Mouse (Mus musculus) neural tube, embryonic 12.5 days (tissue): ENCODE measurements at regions not wholly inside any gene's neighbourhood (a gene's known extent, or its start where the extent isn't known, plus 50 kb on each side); places are given as distances from the start of the nearest gene placed in this dataset.

ENCODE experiments used
- ATAC-seq: fragments of 200-750 bp; cut with Nextera tagmentation; 2 replicates; pipeline ENCODE4 v1.8.0; 2017; ENCODE audit warnings: low read depth, mild to moderate bottlenecking, moderate TSS enrichment, moderate library complexity; ENCODE audit not compliant: low FRiP score
- H3K27ac ChIP-seq: fragments of 300-500 bp; sonication (generic); 2 replicates; pipeline ENCODE4 v1.5.1; 2016
- H3K27me3 ChIP-seq: fragments of 300-500 bp; sonication (generic); replicated peaks from 2 replicates; pipeline ENCODE4 v1.6.1; 2016; ENCODE audit warnings: mild to moderate bottlenecking
- H3K36me3 ChIP-seq: fragments of 300-500 bp; sonication (generic); 2 replicates; pipeline ENCODE4 v1.6.1; 2016; ENCODE audit warnings: mild to moderate bottlenecking
- H3K4me1 ChIP-seq: fragments of 300-500 bp; sonication (generic); 2 replicates; pipeline ENCODE4 v1.6.1; 2016
- H3K4me2 ChIP-seq: fragments of 300-500 bp; sonication (generic); replicated peaks from 2 replicates; pipeline ENCODE4 v1.6.1; 2016; ENCODE audit warnings: mild to moderate bottlenecking
- H3K4me3 ChIP-seq: fragments of 300-500 bp; sonication (generic); 2 replicates; pipeline ENCODE4 v1.5.1; 2016
- H3K9ac ChIP-seq: fragments of 300-500 bp; sonication (generic); 2 replicates; pipeline ENCODE4 v1.6.1; 2016; ENCODE audit warnings: mild to moderate bottlenecking
- H3K9me3 ChIP-seq: fragments of 300-500 bp; sonication (generic); 2 replicates; pipeline ENCODE4 v1.6.1; 2016; ENCODE audit warnings: mild to moderate bottlenecking
- WGBS: fragments of 180-500 bp; shearing (Covaris S2); methylation state at CpG from one replicate; pipeline ENCODE4 v1.1.7; 2016; 5-methylcytosine and 5-hydroxymethylcytosine counted together

DNA sequence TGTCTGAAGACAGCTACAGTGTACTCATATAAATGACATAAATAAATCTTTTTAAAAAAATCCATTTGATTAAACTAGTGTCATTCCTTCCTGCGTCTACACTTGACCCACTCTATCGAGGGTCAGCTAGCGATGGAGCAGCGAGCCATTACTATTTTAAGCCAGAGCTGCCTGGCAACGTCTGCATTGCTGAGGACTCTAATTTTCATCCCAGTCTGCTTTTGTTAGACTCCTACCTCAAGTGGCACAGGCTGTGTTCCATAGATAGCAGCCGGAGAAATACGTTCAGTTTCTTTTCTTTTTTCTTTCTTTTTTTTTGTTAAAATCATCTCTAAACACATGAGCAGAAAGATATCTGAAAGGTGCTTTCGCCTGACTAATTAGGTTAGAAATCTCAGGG, 211.5 kb downstream of the Dusp6 start:
- 87% methylated on average over 8 of the region's 8 CpGs for WGBS

DNA sequence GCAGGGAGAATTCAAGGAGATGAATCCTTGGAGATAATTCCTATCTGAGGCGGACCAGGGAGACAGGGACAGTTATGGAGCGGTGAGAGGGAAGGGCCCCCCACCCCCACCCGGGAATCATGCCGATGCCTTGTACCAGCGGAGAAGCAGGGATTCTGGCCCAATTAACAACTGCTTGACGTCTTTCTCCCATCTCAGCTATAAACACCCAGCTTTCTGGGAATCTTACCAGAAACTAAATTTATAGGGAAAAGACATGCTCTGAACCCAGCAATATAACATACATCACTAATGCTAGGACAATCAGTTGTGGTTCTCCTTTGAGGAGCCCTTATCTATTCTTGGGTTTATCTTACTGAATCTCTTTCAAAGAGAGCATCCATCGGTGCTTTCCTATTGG, 213.2 kb downstream of the Dusp6 start:
- no peak overlapping the region for H3K4me2 ChIP-seq
- no peaks in the 10 kb centered on the region for H3K27me3 ChIP-seq
- WGBS = 92% methylated on average over 7 of the region's 7 CpGs
- H3K9me3 ChIP-seq = no peaks in the 10 kb centered on the region
- H3K36me3 ChIP-seq = no peaks in the 10 kb centered on the region
- no peak overlapping the region for H3K27ac ChIP-seq
- H3K9ac ChIP-seq = no peak overlapping the region
- no peak overlapping the region for H3K4me3 ChIP-seq
- H3K4me1 ChIP-seq = no peaks in the 10 kb centered on the region
- ATAC-seq = no peak

More for the DNA sequence above, 211.5 kb downstream of the Dusp6 start:
- H3K9ac ChIP-seq = no peak overlapping the region
- ATAC-seq = no peak
- H3K27me3 ChIP-seq = no peaks in the 10 kb centered on the region
- H3K4me1 ChIP-seq = no peaks in the 10 kb centered on the region
- no peak overlapping the region for H3K4me2 ChIP-seq
- H3K9me3 ChIP-seq = no peaks in the 10 kb centered on the region
- H3K4me3 ChIP-seq = no peak overlapping the region
- H3K27ac ChIP-seq = no peak overlapping the region
- H3K36me3 ChIP-seq = no peaks in the 10 kb centered on the region

DNA sequence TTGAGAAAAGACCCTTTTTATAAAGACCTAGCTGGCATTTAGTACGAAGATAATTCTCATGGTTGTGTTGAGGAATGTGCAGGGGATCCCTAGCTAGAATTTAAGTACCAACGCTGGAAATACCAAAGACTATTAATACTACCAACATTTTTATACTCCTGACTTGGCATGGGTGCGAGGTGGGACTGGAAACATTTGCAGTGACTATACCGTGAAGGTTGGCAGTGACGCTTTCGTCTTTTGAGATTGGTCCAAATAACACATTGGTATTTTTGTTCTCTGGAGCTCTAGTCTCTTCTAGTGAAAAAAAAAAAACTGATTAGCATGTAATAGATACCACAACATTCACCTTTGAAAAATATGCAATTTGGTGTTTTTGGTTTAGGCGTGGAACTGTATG, 213.7 kb downstream of the Dusp6 start:
- 92% methylated on average over 7 of the region's 7 CpGs for WGBS

DNA sequence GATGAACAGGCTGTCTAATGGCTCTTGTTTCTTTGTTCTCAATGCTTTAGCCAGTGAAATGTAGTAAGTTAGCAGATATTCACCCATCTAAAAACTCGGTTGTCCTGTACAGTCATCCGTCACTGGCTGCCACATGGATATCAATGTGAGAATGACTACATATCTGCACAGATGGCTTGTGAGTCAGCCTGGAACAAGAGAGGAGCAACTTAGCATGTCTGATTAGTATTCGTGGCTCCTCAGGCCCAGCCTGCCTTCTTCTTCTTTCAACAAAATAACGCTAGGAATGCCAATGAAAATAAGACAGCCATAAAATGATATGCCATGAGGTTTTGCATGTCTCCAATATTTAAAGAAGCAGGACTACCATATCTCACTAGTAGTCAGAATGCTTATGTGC, 217.5 kb downstream of the Dusp6 start:
- Histone ChIP-seq H3K36me3 (no peaks in the 10 kb centered on the region), H3K27me3 (no peaks in the 10 kb centered on the region), H3K4me3 (no peak overlapping the region), H3K9ac (no peak overlapping the region), H3K9me3 (no peaks in the 10 kb centered on the region), H3K4me2 (no peak overlapping the region), H3K4me1 (no peaks in the 10 kb centered on the region), H3K27ac (no peak overlapping the region)
- WGBS = 70% methylated on average over 4 of the region's 4 CpGs
- ATAC-seq = no peak

More for the DNA sequence above, 213.7 kb downstream of the Dusp6 start:
- no peak overlapping the region for H3K4me3 ChIP-seq
- no peaks in the 10 kb centered on the region for H3K9me3 ChIP-seq
- H3K4me2 ChIP-seq = no peak overlapping the region
- H3K9ac ChIP-seq = no peak overlapping the region
- no peak for ATAC-seq
- H3K27ac ChIP-seq = no peak overlapping the region
- no peaks in the 10 kb centered on the region for H3K27me3 ChIP-seq
- H3K36me3 ChIP-seq = no peaks in the 10 kb centered on the region
- no peaks in the 10 kb centered on the region for H3K4me1 ChIP-seq

DNA sequence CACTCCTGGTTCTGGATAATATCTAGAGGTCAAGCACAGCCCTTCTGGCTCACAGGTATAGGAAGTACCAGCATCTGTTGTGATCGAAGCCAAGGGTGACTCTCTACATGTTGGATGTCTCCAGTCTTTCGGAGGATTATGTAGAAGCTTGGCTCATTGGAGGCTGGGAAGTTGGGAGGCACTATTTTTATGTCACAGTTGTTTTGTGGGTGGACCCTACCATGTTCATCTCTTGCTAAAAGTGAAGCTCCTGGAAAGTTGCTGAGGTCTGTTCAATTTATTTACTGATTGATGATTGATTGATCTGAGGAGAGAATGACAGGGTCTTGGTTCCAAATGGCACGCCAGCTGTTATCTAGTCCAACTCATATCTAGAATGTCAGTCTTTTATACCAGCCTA, 219.0 kb downstream of the Dusp6 start:
- no peak overlapping the region for H3K9ac ChIP-seq
- no peaks in the 10 kb centered on the region for H3K36me3 ChIP-seq
- H3K27me3 ChIP-seq = no peaks in the 10 kb centered on the region
- 96% methylated on average over 3 of the region's 3 CpGs for WGBS
- no peak overlapping the region for H3K27ac ChIP-seq
- no peak for ATAC-seq
- no peak overlapping the region for H3K4me3 ChIP-seq
- no peaks in the 10 kb centered on the region for H3K4me1 ChIP-seq
- no peaks in the 10 kb centered on the region for H3K9me3 ChIP-seq
- no peak overlapping the region for H3K4me2 ChIP-seq

DNA sequence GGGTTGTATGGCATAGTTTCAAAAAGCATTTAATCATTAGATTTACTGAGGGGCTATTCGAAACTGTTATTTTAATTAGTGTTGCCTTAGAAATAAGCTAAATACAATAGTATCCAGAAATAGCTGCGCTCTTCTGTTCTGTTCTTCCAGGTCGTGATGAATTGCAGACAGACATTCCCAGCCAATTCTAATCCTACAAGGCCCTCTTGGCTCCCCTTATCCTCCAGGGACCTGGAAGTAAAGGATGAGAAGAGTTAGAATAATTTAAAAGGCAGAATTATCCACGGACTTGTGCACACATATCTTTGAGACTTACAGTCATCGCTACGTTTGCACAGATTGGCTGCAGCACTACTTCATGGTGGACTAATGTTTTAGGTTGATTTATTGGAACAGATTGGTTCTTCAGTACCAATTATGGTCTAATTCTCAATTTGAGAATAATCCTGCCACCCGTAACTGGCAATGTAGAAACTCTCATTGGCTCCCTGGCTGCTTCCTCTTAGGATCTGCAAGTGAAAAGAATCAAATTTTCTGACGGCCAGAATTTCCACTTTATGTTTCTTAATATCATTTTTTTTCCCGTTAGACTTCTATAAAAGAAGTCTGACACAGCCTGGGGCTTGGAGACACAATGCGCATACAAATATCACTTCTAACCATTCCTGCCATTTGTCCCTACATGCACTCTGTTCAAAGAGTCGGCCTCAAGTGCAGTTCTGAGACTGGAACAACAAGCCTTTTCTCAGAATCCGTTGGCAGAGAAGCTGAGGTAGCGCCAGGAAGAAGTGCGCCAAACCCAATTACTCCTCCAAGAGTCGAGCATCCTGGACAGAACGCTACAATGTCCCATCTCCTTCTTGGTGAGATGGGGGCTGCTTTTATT, 225.4 kb downstream of the Dusp6 start:
- Histone ChIP-seq H3K4me3 (no peak overlapping the region), H3K36me3 (no peaks in the 10 kb centered on the region), H3K4me2 (no peak overlapping the region), H3K4me1 (no peaks in the 10 kb centered on the region), H3K9ac (no peak overlapping the region), H3K9me3 (no peaks in the 10 kb centered on the region), H3K27ac (no peak overlapping the region), H3K27me3 (no peaks in the 10 kb centered on the region)
- WGBS = 86% methylated on average over 16 of the region's 16 CpGs
- no peak for ATAC-seq

DNA sequence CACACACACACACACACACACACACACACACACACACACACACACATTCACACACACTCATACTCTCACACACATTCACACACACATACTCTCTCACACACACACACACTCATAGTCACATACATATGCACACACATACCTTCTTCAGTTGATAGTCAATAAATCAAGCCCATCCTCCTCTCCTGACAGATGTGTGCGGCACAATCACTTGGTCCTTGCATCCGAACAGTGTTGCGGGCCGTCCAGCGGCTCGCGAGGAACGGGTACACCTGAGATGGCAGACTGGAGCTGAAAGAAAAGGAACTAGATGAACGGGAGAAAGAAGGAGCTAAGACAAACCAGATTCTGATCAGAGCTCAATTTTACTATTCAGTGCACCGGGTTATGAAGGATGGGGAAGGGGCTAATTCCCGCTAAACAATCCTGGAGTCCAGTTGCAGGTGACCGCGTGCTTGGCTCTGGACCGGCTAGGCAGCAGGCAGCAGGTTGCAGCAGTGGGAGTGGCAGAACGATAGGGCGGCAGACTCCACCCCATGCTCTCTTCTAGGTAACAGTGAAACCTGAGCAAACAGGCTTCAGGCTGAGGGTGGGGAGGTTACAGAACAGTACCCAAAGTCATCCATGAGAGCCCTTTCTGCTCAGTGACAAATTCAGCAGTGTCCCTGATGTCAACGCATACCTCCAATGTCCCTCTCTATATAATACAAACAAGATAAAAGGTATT, 247.8 kb downstream of the Csl start:
- H3K27ac ChIP-seq = no peak overlapping the region
- no peak overlapping the region for H3K4me3 ChIP-seq
- ATAC-seq = no peak
- H3K27me3 ChIP-seq = no peaks in the 10 kb centered on the region
- no peak overlapping the region for H3K9ac ChIP-seq
- H3K4me1 ChIP-seq = no peaks in the 10 kb centered on the region
- WGBS = 79% methylated on average over 17 of the region's 17 CpGs
- H3K9me3 ChIP-seq = no peaks in the 10 kb centered on the region
- no peak overlapping the region for H3K4me2 ChIP-seq
- H3K36me3 ChIP-seq = no peaks in the 10 kb centered on the region

DNA sequence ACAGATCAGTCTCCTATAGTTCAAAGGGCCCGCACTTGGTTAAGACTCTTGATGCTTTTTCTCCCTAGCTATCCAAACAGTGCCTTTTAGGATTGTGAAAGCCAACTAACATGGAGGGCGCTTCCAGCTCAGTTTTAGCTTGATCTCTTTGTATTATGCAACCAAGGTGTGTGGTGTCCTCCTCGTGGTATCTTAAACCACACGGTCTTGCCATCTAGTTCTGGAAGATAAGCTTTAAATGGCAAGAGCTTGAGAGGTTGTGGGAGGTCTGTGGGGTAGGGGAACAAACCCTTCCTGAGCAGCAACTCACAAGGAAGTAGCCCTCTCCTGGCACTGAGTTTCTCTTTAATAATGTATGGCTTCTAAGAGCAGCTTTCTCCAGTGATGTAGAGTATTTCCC, 241.5 kb downstream of the Csl start:
- Histone ChIP-seq H3K4me3 (no peak overlapping the region), H3K36me3 (no peaks in the 10 kb centered on the region), H3K27me3 (no peaks in the 10 kb centered on the region), H3K4me2 (no peak overlapping the region), H3K4me1 (peaks cover 8% of the 10 kb centered on the region; the same call in 1 of the 2 replicates), H3K9me3 (no peaks in the 10 kb centered on the region), H3K9ac (no peak overlapping the region), H3K27ac (no peak overlapping the region)
- no peak for ATAC-seq
- WGBS = 91% methylated on average over 4 of the region's 4 CpGs

DNA sequence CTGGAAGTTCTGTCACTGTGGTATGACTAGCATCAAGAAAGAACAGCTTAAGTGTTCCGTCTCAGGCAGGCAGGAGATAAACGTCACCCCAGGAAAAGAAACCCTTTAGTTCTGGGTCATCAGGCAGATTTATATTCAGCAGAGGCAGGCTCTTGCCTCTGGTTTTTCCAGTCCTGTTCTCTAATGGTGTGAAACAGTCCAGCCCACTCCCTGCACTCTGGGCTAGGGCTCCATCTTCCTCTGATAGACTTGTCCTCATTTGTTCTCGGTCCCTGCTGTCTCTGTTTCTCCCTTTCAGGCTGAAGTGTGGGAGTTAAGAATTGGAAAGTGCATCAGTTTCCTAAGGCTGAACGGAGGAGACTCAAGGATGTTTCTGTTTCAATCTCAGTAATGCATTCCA, 240.0 kb downstream of the Csl start:
- peak; percentile 25; the same call in 1 of the 2 replicates for ATAC-seq
- Histone ChIP-seq H3K9me3 (no peaks in the 10 kb centered on the region), H3K4me1 (peaks cover 8% of the 10 kb centered on the region; the same call in 1 of the 2 replicates), H3K4me3 (no peak overlapping the region), H3K36me3 (no peaks in the 10 kb centered on the region), H3K27ac (no peak overlapping the region), H3K9ac (no peak overlapping the region), H3K27me3 (no peaks in the 10 kb centered on the region), H3K4me2 (no peak overlapping the region)
- whole genome bisulfite sequencing = 18% methylated on average over 4 of the region's 4 CpGs

DNA sequence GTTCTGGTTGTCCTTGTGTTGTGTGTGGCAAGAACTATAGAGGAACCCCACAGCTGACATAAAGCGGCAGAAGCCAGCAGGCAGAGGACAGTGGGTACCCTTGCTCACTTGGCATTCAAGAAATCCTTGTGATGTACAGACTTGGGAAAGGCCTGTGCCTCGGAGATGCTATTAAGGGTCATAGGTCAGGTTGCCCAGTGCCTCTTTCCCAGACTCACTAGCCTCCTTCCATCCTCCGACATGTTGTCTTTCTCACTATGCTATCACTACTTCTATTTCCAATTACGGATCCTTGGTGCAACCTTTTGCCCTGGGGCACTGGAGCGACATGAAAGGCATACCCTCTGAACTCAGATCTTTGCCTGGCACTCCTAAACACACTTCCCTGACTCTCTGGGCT, 235.6 kb downstream of the Csl start:
- Histone ChIP-seq H3K27me3 (no peaks in the 10 kb centered on the region), H3K9me3 (no peaks in the 10 kb centered on the region), H3K9ac (no peak overlapping the region), H3K27ac (no peak overlapping the region), H3K36me3 (no peaks in the 10 kb centered on the region), H3K4me1 (peaks cover 8% of the 10 kb centered on the region; the same call in 1 of the 2 replicates), H3K4me3 (no peak overlapping the region), H3K4me2 (no peak overlapping the region)
- WGBS = 77% methylated on average over 5 of the region's 5 CpGs
- ATAC-seq = no peak

DNA sequence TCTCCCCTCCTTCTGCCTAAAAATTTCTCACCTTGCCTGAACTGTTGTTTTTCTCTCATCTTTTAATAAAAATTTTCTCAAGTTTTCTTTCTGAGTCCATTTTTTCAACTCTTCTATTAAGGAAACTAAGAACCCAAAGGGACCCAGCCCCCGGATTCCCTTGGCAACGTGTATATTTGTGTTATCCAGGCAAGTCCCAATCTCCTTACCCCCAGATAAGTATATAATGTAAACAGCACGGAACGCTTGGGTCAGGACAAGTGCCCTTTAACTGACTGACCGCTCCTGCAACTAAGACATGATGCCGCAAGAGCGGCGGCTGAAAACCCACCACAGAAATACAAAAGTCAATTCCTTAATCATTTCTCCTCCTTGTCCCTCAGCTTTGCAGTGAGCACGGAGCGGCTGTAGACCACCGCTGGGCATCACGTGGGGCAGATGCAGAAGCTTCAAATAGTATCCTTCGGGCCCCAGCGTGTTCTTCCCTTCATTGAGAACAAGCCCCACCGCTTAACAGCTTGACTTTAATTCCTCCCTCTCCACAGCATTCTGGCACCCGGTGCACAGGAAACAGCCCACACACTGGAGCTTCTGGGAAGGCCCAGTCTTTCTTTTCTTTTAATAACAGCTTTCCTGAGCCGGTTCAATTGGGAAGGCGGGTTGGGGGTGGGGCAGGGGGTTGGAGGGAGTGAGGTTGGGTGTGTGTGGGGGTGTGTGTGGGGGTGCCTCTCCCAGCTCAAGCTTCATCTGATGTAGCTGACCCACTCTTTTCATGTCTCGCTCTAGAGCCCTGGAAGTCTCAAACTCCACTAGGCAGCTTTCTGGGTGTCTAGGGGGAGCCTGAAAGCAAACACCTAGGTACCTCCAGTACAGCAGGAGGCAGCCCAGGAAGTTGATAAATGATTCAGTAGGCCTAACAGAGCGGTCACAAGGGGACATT, 234.9 kb downstream of the Csl start:
- Histone ChIP-seq H3K4me1 (peaks cover 6% of the 10 kb centered on the region; the same call in 1 of the 2 replicates), H3K9ac (no peak overlapping the region), H3K27ac (no peak overlapping the region), H3K4me3 (no peak overlapping the region), H3K4me2 (no peak overlapping the region; the same call in 1 of the 2 replicates), H3K36me3 (no peaks in the 10 kb centered on the region), H3K9me3 (no peaks in the 10 kb centered on the region), H3K27me3 (no peaks in the 10 kb centered on the region)
- no peak for ATAC-seq
- 47% methylated on average over 20 of the region's 20 CpGs for WGBS

DNA sequence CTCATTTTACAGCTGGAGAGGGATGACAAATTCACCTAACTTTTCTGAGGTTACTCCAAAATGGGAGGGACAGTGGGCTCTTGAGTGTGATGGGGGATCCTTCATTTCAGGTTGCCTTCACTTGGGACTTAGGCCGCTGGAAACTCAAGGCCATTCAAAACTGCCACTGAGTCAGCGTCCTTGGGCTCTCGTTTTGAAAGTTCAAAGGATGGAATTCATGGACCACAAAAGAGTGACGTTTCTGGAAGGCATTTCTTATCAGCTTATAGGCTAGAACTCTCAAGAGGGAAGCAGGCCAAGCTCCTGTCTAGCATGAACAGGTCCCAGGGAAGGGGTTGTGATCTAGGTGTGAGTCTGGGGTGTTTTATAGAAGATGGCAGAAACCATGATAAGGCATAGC, 233.3 kb downstream of the Csl start:
- ATAC-seq = no peak

More for the DNA sequence above, 233.3 kb downstream of the Csl start:
- no peaks in the 10 kb centered on the region for H3K4me1 ChIP-seq
- H3K27me3 ChIP-seq = no peaks in the 10 kb centered on the region
- no peak overlapping the region for H3K4me3 ChIP-seq
- no peak overlapping the region for H3K27ac ChIP-seq
- 90% methylated on average over 4 of the region's 4 CpGs for WGBS
- no peak overlapping the region for H3K9ac ChIP-seq
- no peaks in the 10 kb centered on the region for H3K36me3 ChIP-seq
- no peaks in the 10 kb centered on the region for H3K9me3 ChIP-seq
- no peak overlapping the region for H3K4me2 ChIP-seq
